Mouse (Mus musculus) embryo, embryonic 9.5 days (tissue): ENCODE measurements at regions not wholly inside any gene's neighbourhood (a gene's known extent, or its start where the extent isn't known, plus 50 kb on each side); places are given as distances from the start of the nearest gene placed in this dataset.
A peak's percentile ranks its signal among the peaks of the same experiment; 100 is the strongest.
"Not testable (repeated sequence)": the region's sequence is repeated elsewhere in the genome, so short reads cannot be mapped to it uniquely, and the experiment has no call there.

ENCODE experiments used
- DNase-seq: peaks from one replicate; pipeline ENCODE4 v3.0.0-alpha.2; 2017; ENCODE audit errors: extremely low spot score

GRCm38 (mm10) chr1:117051311-117051710 lies 248.5 kb downstream of the Gm19965 start:
- DNase-seq = not testable (repeated sequence)

GRCm38 (mm10) chr1:117067151-117067819 lies 264.5 kb downstream of the Gm19965 start:
- DNase-seq = no peak

GRCm38 (mm10) chr1:117087136-117087535 lies 284.4 kb downstream of the Gm19965 start:
- DNase-seq = peak; percentile 6

GRCm38 (mm10) chr1:117111496-117111895 lies 308.7 kb downstream of the Gm19965 start:
- no peak for DNase-seq

GRCm38 (mm10) chr1:117113918-117114317 lies 311.1 kb downstream of the Gm19965 start:
- DNase-seq = no peak

GRCm38 (mm10) chr1:117122965-117123364 lies 320.2 kb downstream of the Gm19965 start:
- no peak for DNase-seq
